Mouse (Mus musculus) heart, adult 9 months (tissue): ENCODE data around the gene Vps26b.
A peak's percentile ranks its signal among the peaks of the same experiment; 100 is the strongest.

Source experiments
- DNase-seq, 2 experiments: peaks; one replicate each; pipeline ENCODE4 v3.0.0; 2022; ENCODE audit warnings: low spot score in 2 of 2

The Vps26b gene

DNA sequence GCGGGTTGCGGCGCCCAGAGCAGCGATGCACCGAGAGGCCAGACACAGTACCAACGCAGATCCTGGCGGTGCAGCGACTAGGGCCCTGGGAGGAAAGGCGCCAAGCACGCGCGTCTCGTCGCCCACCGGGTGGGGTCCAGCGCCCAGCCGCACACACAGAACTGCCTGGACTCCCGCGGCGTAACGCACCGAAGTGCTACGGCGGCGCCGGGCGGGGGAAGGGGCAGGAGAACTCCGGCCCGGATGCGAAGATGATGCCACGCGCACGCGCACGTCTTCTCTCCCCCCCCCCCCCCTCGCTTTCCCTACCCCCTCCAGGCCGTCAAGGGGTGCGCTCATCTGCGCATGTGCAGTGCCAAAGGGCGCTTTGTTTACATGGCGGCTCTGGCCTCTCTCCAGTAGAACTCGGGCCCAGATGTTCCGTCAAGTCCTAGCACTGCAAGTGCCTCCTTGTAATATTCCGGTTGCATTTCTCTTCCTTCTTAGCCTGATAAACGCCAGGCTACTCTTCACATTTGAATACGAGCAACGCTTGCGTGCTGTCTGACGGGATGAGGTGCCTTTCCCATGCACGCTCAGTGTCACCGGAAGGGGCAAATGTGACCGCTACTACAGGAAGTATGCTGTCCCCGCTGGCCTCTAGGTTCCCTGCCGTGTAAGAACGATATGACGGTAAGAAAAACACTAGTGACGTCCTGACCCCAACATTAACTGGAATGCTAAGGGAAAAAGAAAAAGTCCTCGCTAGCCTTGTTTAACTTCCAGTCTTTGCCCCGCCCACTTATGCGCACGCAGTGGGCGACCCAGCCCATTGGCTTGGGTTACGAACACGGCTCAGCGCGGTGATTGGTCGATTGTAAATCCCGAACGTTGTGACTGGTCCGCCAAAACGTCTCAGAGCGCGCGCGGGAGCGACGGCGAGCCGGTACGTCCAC, at the start of gene Vps26b, which contains the start of gene Ncapd3:
TSS of gene Vps26b (minus strand) at position 238 of the 935 bp plus-strand sequence.
TSS of gene Ncapd3 (plus strand) at position 348 of the 935 bp plus-strand sequence.
- peak; percentile 97 for DNase-seq

DNA sequence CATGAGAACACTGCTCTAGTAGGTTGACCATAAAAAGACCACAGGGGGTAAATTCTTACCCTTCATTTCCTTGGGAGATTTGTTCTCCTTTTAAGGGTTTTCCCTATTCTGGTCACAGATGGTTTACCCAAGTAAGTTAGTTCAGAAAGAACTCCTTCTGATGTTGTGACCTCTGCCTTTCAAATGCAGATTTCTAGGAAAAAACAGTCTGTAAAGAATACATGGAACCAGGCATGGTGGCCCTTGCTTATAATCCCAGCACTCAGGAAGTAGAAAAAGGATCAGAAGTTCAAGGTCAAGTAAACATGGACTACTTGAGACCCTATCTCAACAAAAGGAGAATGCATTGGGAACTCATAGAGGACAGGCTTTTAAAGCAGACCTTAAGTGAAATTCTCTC, 45.9 kb upstream of the Vps26b start:
- DNase-seq, result no peak

DNA sequence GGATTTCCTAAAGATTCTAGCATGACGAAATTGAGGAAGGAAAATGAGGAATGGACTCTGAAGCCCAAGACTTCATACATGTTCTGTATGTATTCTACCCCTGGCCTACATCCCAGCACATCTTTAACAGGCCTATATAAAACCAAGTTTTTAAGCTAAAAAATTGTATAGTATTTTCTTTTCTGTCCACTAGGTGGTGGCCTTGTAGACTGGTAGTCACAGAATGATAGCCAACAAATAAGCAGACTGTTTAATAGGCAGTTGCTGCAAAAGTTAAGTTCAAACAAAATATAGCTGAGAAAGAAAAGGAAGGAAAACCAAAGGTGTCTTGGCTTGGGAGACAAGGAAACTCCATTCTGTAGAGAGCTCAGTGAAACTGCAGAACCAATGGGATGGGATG, 44.8 kb upstream of the Vps26b start:
- DNase-seq, result no peak

DNA sequence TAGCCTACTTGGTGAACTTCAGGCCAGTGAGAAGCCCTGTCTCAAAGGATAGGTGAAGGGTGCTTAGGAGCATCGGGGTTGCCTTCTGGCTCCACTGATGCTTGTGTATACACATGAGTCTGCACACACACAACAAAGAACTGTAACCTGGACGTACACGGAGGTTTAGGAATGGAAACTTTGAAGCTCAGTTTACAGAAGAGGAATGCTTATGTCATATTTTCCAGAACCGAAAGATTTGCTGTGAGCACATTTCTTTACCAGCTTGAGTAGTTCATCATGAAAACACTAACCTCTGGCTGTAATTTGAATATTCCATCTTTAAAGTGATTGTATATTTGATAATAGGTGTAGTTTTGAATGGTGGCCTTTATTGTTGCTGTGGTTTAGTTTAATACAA, 41.0 kb upstream of the Vps26b start:
- DNase-seq, result no peak

DNA sequence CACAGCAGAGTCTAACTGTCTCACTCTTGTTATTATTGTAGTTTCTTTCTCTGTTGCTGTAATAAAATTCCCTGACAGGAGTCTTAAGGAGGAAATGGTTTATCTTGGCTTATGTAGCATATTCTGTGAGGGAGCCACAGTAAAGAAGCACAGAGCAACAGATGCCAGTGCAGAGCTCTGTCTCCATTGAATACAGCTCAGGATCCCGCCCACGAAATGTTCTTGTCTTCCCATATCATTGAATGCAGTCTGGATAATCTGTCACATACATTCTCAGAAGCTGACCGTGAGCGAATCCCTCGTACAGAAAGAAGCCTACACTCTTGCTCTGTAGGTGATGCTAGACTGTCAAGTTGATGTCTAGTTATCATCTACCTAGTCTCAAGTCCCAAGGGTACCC, 28.5 kb upstream of the Vps26b start:
- DNase-seq, result no peak

DNA sequence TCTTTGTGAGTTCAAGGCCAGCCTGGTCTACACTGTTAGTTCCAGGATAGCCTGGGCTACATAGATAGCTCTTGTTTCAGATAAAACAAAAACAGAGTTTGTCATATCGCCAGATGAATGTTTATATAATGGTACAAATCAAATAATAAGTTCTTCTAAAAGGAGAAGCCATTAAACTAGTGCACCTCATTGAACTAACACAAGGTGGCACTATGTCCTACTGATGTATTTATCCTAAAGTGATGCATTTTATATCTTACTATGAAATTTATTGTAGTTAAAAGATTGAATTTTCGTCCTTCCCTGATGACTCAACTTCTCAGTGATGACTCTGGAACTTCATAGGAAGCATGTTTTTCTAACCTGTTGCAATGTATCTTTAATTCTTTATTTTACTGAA, 19.6 kb upstream of the Vps26b start:
- DNase-seq, result no peak

DNA sequence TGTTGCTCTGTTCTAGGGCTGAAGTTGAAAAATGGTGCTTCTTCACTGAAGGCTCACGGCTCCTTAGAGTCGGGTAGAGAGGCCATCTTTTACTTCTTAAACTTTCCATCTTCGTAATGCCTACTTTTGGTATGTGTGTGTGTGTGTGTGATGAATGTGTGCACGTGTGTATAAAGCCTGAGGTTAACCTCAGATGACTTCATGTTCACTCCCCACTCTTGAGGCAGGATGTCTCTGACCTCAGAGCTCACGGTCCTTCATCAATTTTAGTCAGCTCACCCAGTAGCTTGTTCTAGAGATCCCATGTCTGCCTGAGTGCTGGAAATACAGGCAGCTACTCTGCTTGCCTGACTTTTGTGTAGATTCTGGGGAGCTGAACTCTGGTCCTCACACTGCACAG, 14.0 kb upstream of the Vps26b start:
- DNase-seq, result no peak

DNA sequence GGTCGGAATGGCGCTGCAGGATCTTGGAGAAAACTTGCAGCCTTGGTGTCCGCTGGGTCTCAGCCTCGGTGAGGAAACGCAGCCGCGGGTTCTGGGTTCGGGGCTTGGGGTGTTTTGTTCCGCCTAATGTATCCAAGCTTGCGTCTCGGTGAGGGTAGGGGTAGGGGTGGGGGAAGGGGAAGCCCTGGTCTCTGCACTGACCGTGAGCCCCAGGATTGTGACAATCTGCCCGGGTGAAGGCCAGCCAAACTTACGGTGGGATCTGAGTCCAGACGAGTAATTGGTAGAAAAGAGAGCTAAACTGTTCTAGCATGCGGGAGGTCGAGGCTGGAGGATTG, 867 bp upstream of the Vps26b start:
- no peak for DNase-seq

DNA sequence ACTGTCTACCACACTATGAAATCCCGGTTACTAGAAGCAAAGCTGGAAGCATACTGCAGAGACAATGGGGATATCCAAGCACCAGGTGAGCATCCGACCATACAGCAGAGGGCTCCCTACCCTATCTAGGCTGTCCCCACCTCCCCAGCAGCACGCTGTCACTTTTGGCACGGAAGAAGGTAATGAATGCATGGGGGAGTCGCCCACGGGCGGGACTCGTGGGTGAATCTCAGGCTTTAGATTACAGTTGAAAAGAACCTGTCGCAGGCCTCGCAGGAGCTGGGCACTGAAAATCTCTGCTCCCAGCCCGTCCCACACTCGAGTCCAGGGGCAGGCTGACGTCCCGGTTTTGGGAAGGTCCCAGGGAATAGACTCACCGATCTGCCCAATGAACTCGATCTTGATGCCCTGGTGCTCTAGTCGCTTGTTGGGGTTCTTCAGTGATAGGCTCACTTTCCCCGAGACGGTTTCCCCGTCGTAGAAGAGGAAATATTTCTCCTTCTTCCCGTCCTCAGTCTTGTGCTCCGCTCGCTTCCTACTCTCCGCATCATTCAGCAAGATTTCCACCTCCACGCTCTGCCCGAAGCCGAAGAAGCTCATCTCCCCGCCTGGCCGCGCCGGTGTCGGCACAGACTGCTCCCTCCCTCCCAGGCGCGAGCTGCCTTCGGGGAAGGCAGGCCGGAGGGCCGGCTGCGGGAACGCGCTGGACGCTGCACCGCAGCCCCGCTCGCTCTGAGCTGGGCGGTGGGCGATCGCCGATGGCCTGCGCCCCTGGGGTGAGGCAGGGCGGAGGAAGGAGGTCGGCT, 640 bp downstream of the Vps26b start:
- peak; percentile 25 to 50 for DNase-seq

DNA sequence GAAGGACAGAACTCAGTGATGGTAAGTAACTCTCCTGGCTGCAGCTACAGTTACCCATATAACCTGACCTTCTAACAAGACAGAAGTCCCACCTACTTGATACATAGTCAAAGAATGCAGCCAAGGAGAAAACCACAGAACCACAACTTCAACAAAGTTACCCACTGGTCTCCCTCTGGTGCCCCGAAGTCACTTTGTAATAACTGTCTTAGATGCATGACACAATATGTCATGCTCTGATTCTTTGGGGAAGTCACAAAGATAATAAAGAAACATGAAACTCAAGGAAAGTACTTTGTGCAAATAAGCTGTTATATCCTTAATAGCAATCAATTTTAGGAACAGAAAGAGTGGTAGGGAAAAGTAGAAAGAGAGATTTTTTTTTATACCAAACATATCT, 3.2 kb downstream of the Vps26b start:
- no peak for DNase-seq

DNA sequence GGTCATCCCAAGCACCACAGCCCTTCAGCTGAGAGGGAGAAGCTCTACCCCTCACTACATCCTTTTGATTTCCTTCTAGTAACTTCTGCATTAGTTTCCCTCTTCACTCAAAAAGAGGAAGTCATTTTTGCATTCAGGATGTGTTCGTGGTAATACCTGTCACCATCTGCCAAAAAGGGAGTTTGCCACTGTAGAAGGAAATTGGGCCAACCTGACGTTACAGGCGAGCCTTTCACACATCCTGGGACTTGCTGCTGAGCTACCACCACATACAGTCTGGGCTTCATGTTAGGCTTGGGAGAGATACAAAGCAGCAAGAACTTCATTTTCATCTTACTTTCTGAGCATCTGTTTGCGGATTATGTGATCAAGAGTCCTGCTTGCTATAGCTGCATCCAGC, 6.2 kb downstream of the Vps26b start:
- DNase-seq, result no peak

DNA sequence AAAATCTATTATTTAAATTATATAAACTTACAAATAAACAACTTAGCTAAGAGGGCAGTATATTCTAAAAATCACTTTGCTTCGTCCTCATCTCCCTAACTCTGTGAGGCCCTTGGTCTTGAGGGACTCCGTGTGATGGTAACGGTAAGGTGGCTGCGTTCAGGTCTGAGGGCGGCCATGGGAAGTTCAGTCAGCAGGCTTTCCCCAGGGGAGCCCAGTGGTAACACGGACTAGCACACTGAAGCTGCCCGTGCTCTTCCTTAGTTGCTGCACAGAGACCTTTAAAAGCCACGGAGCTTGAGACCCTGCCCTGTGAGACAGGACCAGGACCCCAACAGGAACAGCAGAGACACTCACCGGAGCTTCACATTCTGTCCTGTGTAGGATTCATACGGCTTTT, 10.9 kb downstream of the Vps26b start:
- DNase-seq, result no peak

DNA sequence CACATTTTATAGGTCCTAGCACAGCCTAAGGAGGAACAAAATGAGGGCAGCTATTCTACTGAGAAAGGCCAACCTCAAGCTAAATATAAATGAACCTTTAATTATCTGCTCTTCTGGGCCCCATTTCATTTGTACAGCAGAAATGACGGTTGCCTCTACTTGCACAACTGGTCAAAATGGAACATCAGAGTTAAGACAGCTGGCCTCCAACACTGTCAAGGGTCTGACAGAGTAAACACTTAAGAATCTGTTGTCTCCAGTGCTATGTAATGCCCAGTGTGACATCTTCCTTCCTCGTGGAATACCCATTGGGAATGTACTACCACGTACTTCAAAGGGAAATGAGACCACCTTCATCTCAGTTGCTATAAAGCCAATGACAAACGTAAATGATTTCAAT, 18.3 kb downstream of the Vps26b start:
- no peak for DNase-seq

DNA sequence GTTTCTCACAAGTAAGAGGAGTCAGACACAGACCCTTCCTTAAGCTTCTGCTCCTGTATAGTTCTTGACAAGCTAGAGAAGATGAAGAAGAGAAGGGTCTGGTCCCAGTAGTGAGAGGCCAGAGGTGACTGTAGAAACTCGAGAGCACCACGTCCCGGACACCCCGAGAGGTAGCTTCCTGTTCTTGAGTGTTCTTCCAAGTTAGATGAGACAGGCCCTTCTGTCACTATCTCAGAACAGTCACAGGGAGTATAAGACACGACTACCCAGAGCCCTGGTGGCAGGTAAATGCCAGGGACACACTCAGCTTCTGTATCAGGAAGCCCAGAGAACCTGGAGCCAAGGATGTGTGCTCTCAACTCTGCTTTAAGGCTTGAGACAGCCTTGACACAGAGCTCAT, 20.6 kb downstream of the Vps26b start:
- no peak for DNase-seq

DNA sequence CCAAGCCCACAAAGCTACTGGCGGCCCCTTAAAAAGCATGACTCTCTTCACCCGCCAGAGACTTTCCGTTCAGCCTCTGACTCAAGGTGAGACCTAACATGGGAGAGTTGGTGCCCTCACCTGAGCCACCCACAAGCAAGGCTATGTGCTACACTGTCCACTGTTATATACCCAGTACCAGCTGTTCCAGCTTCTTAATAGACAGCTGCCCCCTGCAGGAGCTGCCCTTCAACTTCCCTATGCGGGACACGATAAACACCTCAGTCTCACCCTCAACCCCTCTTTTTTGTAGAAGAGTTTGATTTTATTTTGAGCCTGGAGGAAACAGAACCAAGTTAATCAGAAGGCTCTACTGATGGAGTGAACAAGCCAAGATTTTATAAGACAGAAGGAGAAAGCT, 23.0 kb downstream of the Vps26b start:
- DNase-seq, result no peak

DNA sequence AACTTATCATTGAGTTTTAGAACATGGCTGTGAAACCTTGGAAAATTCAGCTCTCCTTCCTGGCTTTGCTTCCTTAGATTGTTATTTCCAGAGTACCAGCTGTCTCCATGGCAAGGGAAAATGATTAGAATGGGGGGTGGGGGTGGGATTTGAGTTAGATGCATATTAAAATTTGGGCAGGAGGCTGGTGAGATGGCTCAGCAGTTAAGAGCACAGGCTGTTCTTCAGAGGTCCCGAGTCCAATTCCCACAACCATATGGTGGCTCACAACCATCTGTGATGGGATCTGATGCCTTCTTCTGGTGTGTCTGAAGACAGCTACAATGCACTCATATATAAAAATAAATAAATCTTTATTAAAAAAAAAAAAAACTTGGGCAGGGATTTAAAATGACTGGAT, 23.9 kb downstream of the Vps26b start:
- no peak for DNase-seq

DNA sequence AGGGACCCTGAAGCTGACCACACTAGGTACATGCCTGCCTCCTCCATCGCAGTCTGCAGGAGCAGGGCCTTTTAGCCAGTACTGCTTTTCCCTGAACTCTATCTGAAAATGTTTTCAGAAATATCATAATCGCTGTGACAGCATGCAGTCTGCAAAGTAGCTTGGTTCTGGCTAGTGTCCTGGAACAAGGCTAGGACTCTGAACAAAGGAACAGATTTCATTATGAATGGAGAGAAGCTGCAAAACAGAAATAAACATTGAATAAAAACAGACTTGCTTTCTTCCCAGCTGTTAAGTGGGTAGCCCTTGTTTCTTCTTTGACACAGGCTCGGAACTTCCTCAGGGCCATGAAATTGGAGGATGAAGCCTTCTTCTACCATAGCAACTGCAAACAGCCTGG, 24.6 kb downstream of the Vps26b start:
- DNase-seq, result no peak

DNA sequence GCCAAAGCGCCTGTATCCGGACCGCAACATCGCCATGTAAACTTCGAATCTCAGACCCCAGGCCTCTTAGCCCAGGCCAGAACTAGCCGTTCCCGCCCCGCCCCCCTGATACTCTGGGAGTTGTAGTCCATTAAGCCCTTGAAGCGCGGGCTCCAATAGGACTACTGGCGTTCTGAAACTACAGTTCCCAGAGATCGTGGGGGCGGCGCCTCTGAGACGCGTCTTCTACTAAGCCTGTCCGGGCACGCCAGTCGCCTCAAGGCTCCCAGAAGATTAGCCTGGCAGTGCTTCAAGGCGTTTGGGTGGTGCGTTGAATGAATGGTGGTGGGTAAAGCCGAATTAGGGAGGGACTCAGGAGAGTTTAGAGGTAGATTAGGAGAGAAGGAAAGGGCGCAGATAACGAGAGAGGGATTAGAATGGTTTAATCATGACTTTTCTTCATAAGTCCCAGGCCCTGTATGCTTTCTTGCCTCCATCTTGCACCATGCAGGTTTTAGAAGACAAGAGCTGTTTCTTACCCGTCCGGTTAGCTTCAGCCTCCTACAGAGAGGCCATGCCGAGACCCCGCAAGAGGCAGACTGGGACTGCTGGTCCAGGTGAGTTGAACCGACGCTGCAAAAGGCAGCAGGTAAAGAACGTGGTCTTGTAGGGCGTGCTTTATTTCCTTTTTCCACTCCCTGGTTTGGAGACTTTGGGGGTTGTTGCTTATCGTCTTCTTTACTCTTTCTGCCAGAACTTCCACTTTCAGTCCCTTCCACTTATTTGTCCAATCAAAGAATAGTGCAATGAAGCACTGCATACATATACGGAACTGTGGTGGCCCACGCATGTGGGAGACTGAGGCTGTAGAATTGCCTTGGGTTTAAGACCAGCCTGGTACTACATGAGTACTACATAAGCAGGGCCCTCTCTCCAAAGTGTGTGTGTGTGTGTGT, 30.1 kb downstream of the Vps26b start, which contains the start of the genes Acad8 and Thyn1:
TSS of gene Acad8 (minus strand) at position 106 of the 935 bp plus-strand sequence.
TSS of gene Thyn1 (plus strand) at position 250 of the 935 bp plus-strand sequence.
- DNase-seq, result peak; percentile 96

DNA sequence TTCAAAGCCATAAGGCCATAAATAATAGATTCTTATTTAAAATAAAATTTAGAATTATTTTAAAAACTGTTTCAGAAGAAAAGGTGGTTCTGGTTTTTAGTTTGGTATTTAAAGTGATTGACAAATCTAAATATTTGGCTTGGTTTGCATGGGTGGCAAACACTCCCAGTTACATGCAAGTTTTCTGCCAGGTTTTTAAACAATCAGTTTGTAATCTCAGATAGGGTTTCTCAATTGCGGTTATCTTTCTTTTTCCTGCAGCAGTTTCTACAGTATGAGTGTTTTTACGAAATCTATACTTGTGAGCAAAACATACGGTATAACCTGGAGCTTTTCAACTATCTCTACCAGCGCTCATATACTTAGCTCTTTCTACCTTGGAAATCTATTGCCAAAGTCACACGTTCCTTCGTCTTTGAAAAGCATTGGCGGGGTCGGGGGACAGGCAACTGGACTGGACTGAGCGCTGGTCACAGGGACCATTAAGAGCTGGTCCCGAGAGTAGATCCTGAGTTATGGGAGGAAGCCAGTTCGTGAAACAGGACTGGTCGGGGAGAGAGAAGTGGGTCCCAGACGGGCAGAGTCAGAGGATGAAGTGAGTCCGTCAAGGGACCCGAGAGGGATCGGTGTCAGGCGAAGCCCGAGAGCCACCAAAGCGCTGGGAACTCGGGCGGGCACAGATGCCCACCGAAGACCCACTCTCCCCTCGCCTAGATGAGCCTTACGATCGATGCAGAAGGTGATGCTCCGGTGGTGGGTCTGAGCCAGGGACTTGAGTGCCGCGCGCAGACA, 31.0 kb downstream of the Vps26b start:
- DNase-seq, result no peak

DNA sequence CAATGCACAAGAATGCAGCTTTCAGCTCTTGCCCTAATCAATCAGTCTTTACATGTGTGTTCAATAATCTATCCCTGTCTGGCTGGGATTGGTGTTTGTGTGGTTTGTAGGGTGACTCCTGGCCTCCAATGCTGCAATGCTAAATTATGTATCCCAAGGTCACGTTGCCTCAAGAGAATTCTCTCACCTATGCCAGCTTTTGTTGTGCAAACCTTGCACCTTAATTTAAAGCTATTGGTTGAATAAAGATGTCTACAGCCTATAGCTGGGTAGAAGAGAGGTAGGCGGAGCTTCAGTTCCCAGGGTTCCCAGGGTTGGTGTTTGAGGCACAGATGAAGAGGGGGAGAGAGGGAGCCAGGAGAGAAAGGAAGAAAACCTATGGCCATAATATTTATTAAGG, 32.4 kb downstream of the Vps26b start:
- DNase-seq, result no peak

DNA sequence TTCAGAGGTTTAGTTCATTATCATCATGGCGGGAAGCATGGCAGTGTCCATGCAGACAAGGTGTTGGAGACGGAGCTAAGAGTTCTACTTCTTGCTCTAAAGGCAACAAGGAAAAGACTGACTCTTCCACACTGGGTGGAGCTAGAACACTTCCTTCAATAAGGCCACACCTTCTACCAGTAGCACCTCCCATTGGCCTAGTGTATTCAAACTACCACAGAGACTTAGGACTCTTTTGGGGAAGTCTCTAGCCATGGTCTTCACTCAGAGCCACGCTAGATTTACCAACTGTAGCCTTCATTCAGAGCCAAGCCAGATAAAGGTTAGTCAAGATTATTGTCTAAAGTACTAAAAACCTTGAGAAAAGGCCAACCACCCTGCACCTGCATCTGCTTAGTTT, 32.8 kb downstream of the Vps26b start:
- DNase-seq, result no peak
